In the genomic region with DNA sequence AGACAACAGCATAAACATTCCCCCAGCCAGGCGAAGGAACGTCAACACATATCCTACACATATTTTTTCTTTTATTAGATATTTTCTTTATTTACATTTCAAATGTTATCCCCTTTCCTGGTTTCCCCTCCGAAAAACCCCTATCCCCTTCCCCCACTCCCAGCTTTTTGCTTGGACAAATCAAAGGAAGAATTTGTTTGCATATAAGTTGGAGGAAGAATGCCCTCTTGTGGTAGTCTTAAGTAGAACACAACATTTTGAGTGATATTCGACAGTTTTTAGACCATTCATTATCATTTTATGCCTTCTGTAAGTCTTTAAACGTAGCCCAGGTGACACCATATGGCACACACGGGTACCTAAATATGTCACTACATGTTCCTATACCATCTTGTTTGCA, we compare ENCODE assay signal across 15 mouse cellular contexts. TPM values are rescaled to one million over a fixed set of nuclear protein-coding genes. Genes with fewer than 3 reads are reported as not detected.
DNase-seq lines count a peak whose midpoint lies in the region; ATAC-seq and TF ChIP-seq lines count a peak whose summit lies in the region.
"Had no signal": no experiment of that assay in that cellular context is flagged by ENCODE, and none has a peak within 500 bp of the region (broad histone marks: within the 10 kb centered on the region; RNA-seq: fewer than 3 reads in every experiment).

No protein-coding gene starts in this region.

- H3K9ac ChIP-seq in embryonic facial prominence, embryonic 11.5 days (replicated peaks; ENCODE audit: low read length), result no peak overlapping the region
- H3K9ac ChIP-seq in liver, embryonic 14.5 days (replicated peaks), result no peak overlapping the region
- no peak overlapping the region for H3K9ac ChIP-seq in liver, embryonic 12.5 days
- H3K9ac ChIP-seq: neural tube, embryonic 12.5 days had no signal

- no peaks in the 10 kb centered on the region for H3K36me3 ChIP-seq in embryonic facial prominence, embryonic 11.5 days (replicated peaks; ENCODE audit: control insufficient read depth, insufficient read depth, low read depth, low read length)
- H3K36me3 ChIP-seq in embryonic facial prominence, embryonic 10.5 days (replicated peaks), result no peaks in the 10 kb centered on the region
- no peaks in the 10 kb centered on the region for H3K36me3 ChIP-seq in liver, embryonic 14.5 days (replicated peaks; ENCODE audit: control insufficient read depth, insufficient read depth, low read depth)
- no peaks in the 10 kb centered on the region for H3K36me3 ChIP-seq in liver, embryonic 12.5 days
- H3K36me3 ChIP-seq: G1E; neural tube, embryonic 12.5 days had no signal

- peak; percentile 30; the same call in 1 of the 2 replicates for TF ChIP-seq CTCF in liver, embryonic 14.5 days (IDR thresholded peaks at IDR 0.05; ENCODE audit: low read depth)

- H3K27me3 ChIP-seq in embryonic facial prominence, embryonic 11.5 days (ENCODE audit: control insufficient read depth, insufficient read depth, low read length), result no peaks in the 10 kb centered on the region
- no peaks in the 10 kb centered on the region for H3K27me3 ChIP-seq in embryonic facial prominence, embryonic 10.5 days (replicated peaks; ENCODE audit: low read depth, poor library complexity, severe bottlenecking)
- H3K27me3 ChIP-seq in liver, embryonic 14.5 days (ENCODE audit: control insufficient read depth, insufficient read depth, low read length), result no peaks in the 10 kb centered on the region
- H3K27me3 ChIP-seq in liver, embryonic 12.5 days (replicated peaks), result no peaks in the 10 kb centered on the region
- H3K27me3 ChIP-seq: neural tube, embryonic 12.5 days had no signal

- no peak overlapping the region for H3K4me2 ChIP-seq in embryonic facial prominence, embryonic 11.5 days (ENCODE audit: low read depth, low read length)
- H3K4me2 ChIP-seq in liver, embryonic 14.5 days (ENCODE audit: low read depth), result no peak overlapping the region
- no peak overlapping the region for H3K4me2 ChIP-seq in liver, embryonic 12.5 days
- H3K4me2 ChIP-seq: neural tube, embryonic 12.5 days had no signal

- peak; percentile 65 for DNase-seq in embryonic facial prominence, embryonic 11.5 days (ENCODE audit: low spot score)
- no peak for DNase-seq in embryonic facial prominence, embryonic 10.5 days (ENCODE audit: low spot score)
- no peak for DNase-seq in liver, embryonic 14.5 days (ENCODE audit: low read depth in 3 of 3, low spot score in 3 of 3)
- DNase-seq in MN1 (ENCODE audit: low spot score), result peak; percentile 10
- no peak for DNase-seq in urinary bladder, postnatal 25 days (ENCODE audit: low spot score)
- no peak for DNase-seq in adrenal gland, adult 8-10 months
- DNase-seq: right cerebral cortex, postnatal 4 days; thymus, adult 18-20 months had no signal

- H3K27ac ChIP-seq in embryonic facial prominence, embryonic 11.5 days (replicated peaks; ENCODE audit: low read depth, low read length), result no peak overlapping the region
- H3K27ac ChIP-seq in embryonic facial prominence, embryonic 10.5 days (replicated peaks), result no peak overlapping the region
- no peak overlapping the region for H3K27ac ChIP-seq in liver, embryonic 14.5 days
- H3K27ac ChIP-seq in liver, embryonic 12.5 days, result no peak overlapping the region
- H3K27ac ChIP-seq: neural tube, embryonic 12.5 days had no signal

- TF ChIP-seq EP300 in liver, embryonic 14.5 days (IDR thresholded peaks at IDR 0.05; ENCODE audit: low read depth), result no peak

- 42% methylated on average over 6 of the region's 6 CpGs for WGBS in embryonic facial prominence, embryonic 11.5 days
- WGBS in embryonic facial prominence, embryonic 10.5 days, result 51% methylated on average over 6 of the region's 6 CpGs
- WGBS in liver, embryonic 14.5 days (ENCODE audit: insufficient replicate concordance), result 43% methylated on average over 6 of the region's 6 CpGs
- 43% methylated on average over 6 of the region's 6 CpGs for WGBS in liver, embryonic 12.5 days (ENCODE audit: insufficient replicate concordance)

- no peaks in the 10 kb centered on the region for H3K9me3 ChIP-seq in embryonic facial prominence, embryonic 11.5 days (replicated peaks; ENCODE audit: control insufficient read depth, low read length)
- no peaks in the 10 kb centered on the region for H3K9me3 ChIP-seq in embryonic facial prominence, embryonic 10.5 days
- no peaks in the 10 kb centered on the region for H3K9me3 ChIP-seq in liver, embryonic 14.5 days (ENCODE audit: control insufficient read depth, low read length)
- H3K9me3 ChIP-seq in liver, embryonic 12.5 days (replicated peaks), result no peaks in the 10 kb centered on the region
- H3K9me3 ChIP-seq: neural tube, embryonic 12.5 days had no signal

- no peaks in the 10 kb centered on the region for H3K4me1 ChIP-seq in embryonic facial prominence, embryonic 11.5 days (ENCODE audit: control insufficient read depth, insufficient read depth, low read length)
- H3K4me1 ChIP-seq in embryonic facial prominence, embryonic 10.5 days, result peaks cover 3% of the 10 kb centered on the region; the same call in 1 of the 2 replicates
- H3K4me1 ChIP-seq in liver, embryonic 14.5 days (replicated peaks; ENCODE audit: control insufficient read depth in 2 of 2, insufficient read depth in 2 of 2, low read length in 1 of 2), result no peaks in the 10 kb centered on the region
- H3K4me1 ChIP-seq in liver, embryonic 12.5 days, result no peaks in the 10 kb centered on the region
- H3K4me1 ChIP-seq: neural tube, embryonic 12.5 days had no signal

- H3K4me3 ChIP-seq in embryonic facial prominence, embryonic 11.5 days (ENCODE audit: low read depth, low read length), result no peak overlapping the region
- H3K4me3 ChIP-seq in embryonic facial prominence, embryonic 10.5 days, result no peak overlapping the region
- no peak overlapping the region for H3K4me3 ChIP-seq in liver, embryonic 14.5 days (ENCODE audit: insufficient read depth in 1 of 2, low read depth in 2 of 2, low read length in 2 of 2)
- no peak overlapping the region for H3K4me3 ChIP-seq in liver, embryonic 12.5 days
- H3K4me3 ChIP-seq: neural tube, embryonic 12.5 days had no signal

- ATAC-seq in embryonic facial prominence, embryonic 11.5 days (replicated peaks; ENCODE audit: insufficient number of reproducible peaks, low FRiP score, low TSS enrichment, low read depth), result no peak
- no peak for ATAC-seq in liver, embryonic 14.5 days (ENCODE audit: insufficient read depth)
- no peak for ATAC-seq in liver, embryonic 12.5 days
- peak; percentile 26; the same call in 1 of the 2 replicates for ATAC-seq in megakaryocyte progenitor cell, adult 5-6 weeks (replicated peaks; ENCODE audit: poor library complexity)
- ATAC-seq: intestine, embryonic 16.5 days had no signal

RNA-seq across cellular contexts. Expression of a gene that starts 54.6 kb away (rescaled TPM):
- polyA plus RNA-seq in embryonic facial prominence, embryonic 11.5 days (2014; fragmentation: Nextera tagmentation; extraction: Ambion mirVana), result not detected in 2 replicates
- not detected in 2 replicates for polyA plus RNA-seq in embryonic facial prominence, embryonic 10.5 days (2016; fragmentation: Nextera tagmentation; extraction: Ambion mirVana)
- not detected in 2 replicates for polyA plus RNA-seq in liver, embryonic 14.5 days (2012; rRNA removed)
- not detected in 2 replicates for polyA plus RNA-seq in liver, embryonic 14.5 days (2014; fragmentation: Nextera tagmentation; extraction: Ambion mirVana)
- polyA plus RNA-seq in liver, embryonic 12.5 days (2016; fragmentation: Nextera tagmentation; extraction: Ambion mirVana), result not detected in 2 replicates
- total RNA-seq in megakaryocyte progenitor cell, adult 5-6 weeks (2015), result not detected in 2 replicates
- total RNA-seq in megakaryocyte progenitor cell, adult 5-6 weeks (2017), result not detected in 2 replicates
- not detected for total RNA-seq in adrenal gland, adult 8-10 months (2022)
- total RNA-seq: G1E had no signal
- polyA plus RNA-seq: G1E; gonadal fat pad, adult 2 months; intestine, embryonic 16.5 days; lung, embryonic 16.5 days; neural tube, embryonic 12.5 days had no signal

Comparison
In these comparisons a context has a peak if more than half of its experiments do, and no peak if none do; other contexts are left out.
1. DNase-seq: peak in embryonic facial prominence, embryonic 11.5 days (single experiment) and MN1 (single experiment); none in embryonic facial prominence, embryonic 10.5 days (single experiment), liver, embryonic 14.5 days (0 of 3), urinary bladder, postnatal 25 days (single experiment) and adrenal gland, adult 8-10 months (single experiment).